In genomic region chr7:68788711-68789110, GRCm38 (mm10) we compare ENCODE assay signal across 15 mouse cellular contexts. TPM values are rescaled to one million over a fixed set of nuclear protein-coding genes. Genes with fewer than 3 reads are reported as not detected.
DNase-seq lines count a peak whose midpoint lies in the region; ATAC-seq and TF ChIP-seq lines count a peak whose summit lies in the region.
"Had no signal": no experiment of that assay in that cellular context is flagged by ENCODE, and none has a peak within 500 bp of the region (broad histone marks: within the 10 kb centered on the region; RNA-seq: fewer than 3 reads in every experiment).

No protein-coding gene starts in this region.

- H3K9ac ChIP-seq in lung, embryonic 14.5 days = no peak overlapping the region
- H3K9ac ChIP-seq: heart, embryonic 13.5 days; limb, embryonic 13.5 days had no signal

- 79% methylated on average over 3 of the region's 3 CpGs for WGBS in lung, embryonic 14.5 days

- H3K4me3 ChIP-seq in lung, embryonic 14.5 days (ENCODE audit: low read depth, low read length) = no peak overlapping the region
- H3K4me3 ChIP-seq: heart, embryonic 13.5 days; limb, embryonic 13.5 days; midbrain, embryonic 10.5 days had no signal

- intact Hi-C loops in heart, postnatal 25 days (cut with DNase I) = no loop called here

- H3K4me2 ChIP-seq in lung, embryonic 14.5 days = no peak overlapping the region
- H3K4me2 ChIP-seq: heart, embryonic 13.5 days; limb, embryonic 13.5 days had no signal

- H3K9me3 ChIP-seq in lung, embryonic 14.5 days (ENCODE audit: low read depth, low read length) = no peaks in the 10 kb centered on the region
- H3K9me3 ChIP-seq: heart, embryonic 13.5 days; limb, embryonic 13.5 days; midbrain, embryonic 10.5 days had no signal

- H3K36me3 ChIP-seq in lung, embryonic 14.5 days (ENCODE audit: insufficient read depth) = no peaks in the 10 kb centered on the region
- H3K36me3 ChIP-seq: heart, embryonic 13.5 days; limb, embryonic 13.5 days; midbrain, embryonic 10.5 days had no signal

- no peaks in the 10 kb centered on the region for H3K4me1 ChIP-seq in lung, embryonic 14.5 days (ENCODE audit: insufficient read depth)
- H3K4me1 ChIP-seq: limb, embryonic 13.5 days; midbrain, embryonic 10.5 days had no signal

- peak; percentile 10 to 60 for DNase-seq in adrenal gland, adult (ENCODE audit: inconsistent age in 2 of 2, low spot score in 1 of 2)
- no peak for DNase-seq in adrenal gland, postnatal 4 days (ENCODE audit: low spot score in 2 of 2)
- peak; percentile 5 to 10 for DNase-seq in heart, adult 18-20 months
- DNase-seq in heart, postnatal 25 days (ENCODE audit: low spot score) = no peak
- peak; percentile 5 for DNase-seq in lung, embryonic 14.5 days
- no peak for DNase-seq in lung, postnatal 10 days
- peak; percentile 82 for DNase-seq in gonadal fat pad, adult 2 months (ENCODE audit: low read depth)
- DNase-seq in layer of hippocampus, postnatal 36 days = no peak
- DNase-seq: cerebellum, adult 8-10 months; lung, postnatal 36 days; right cerebral cortex, postnatal 14 days; thymus, postnatal 36 days had no signal

- ATAC-seq in lung, embryonic 14.5 days (ENCODE audit: insufficient read depth) = no peak

- no peaks in the 10 kb centered on the region for H3K27me3 ChIP-seq in lung, embryonic 14.5 days (ENCODE audit: insufficient read depth, low read length)
- H3K27me3 ChIP-seq: heart, embryonic 13.5 days; limb, embryonic 13.5 days had no signal

- TF ChIP-seq CTCF in lung, embryonic 14.5 days (IDR thresholded peaks at IDR 0.05; ENCODE audit: low read depth) = no peak

- H3K27ac ChIP-seq in lung, embryonic 14.5 days (ENCODE audit: low read depth) = no peak overlapping the region
- H3K27ac ChIP-seq: heart, embryonic 13.5 days; limb, embryonic 13.5 days; midbrain, embryonic 10.5 days had no signal

RNA-seq across cellular contexts. Expression of gene Arrdc4, which starts 39.7 kb away (rescaled TPM):
- 10 to 100 TPM; 42.6 to 45.7 TPM for total RNA-seq in adrenal gland, postnatal 4 days (2021)
- 1 to 10 TPM; 7.4 to 9.8 TPM for total RNA-seq in heart, adult 18-20 months (2021)
- 1 to 10 TPM; 8.7 to 10.0 TPM for total RNA-seq in heart, postnatal 25 days (2021)
- 21.1 and 21.3 TPM in 2 replicates for polyA plus RNA-seq in lung, embryonic 14.5 days (2014; fragmentation: Nextera tagmentation; extraction: Ambion mirVana)
- polyA plus RNA-seq in gonadal fat pad, adult 2 months (2012; rRNA removed) = 13.8 and 14.6 TPM in 2 replicates
- 10 to 100 TPM; 13.6 to 14.6 TPM for total RNA-seq in layer of hippocampus, postnatal 36 days (2021)

Comparison
In these comparisons a context has a peak if more than half of its experiments do, and no peak if none do; other contexts are left out.
1. DNase-seq: peak in adrenal gland, adult (2 of 2), heart, adult 18-20 months (2 of 2), lung, embryonic 14.5 days (single experiment) and gonadal fat pad, adult 2 months (single experiment); none in adrenal gland, postnatal 4 days (0 of 2), heart, postnatal 25 days (single experiment), lung, postnatal 10 days (single experiment) and layer of hippocampus, postnatal 36 days (0 of 2).